Mouse (Mus musculus) spleen, postnatal 4 days (tissue): Measurements from ENCODE around the gene Stfa3.
"Not testable (repeated sequence)": the region's sequence is repeated elsewhere in the genome, so short reads cannot be mapped to it uniquely, and the experiment has no call there.

Source experiments
- DNase-seq, 2 experiments: peaks; one replicate each; pipeline ENCODE4 v3.0.0; 2022; ENCODE audit warnings: low spot score in 2 of 2

Stfa3 gene

DNA sequence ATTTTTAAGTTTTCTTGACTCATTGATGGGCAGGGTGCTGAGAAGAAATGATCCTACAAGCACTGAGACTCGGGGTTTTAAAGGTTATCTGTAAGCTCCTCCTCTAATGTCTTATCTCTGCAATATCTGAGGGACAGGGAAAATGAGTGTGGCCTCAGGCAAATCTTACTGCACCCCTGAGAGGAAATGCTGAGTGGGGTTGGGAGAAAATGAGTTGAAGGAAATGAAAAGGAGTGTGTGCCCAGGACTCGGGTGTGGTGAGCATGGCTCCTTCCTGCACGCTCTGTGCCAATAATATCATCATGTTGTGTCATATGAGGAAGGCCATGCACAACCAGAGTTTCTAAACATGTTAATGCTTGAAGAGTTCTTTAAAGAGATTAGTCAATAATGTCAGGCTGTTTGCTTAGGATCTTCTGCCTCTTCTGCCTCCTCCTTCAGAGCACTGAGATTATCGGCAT is at the start of gene Stfa3:
Gene Stfa3, minus strand, starts transcription at position 51 of the 461 bp plus-strand sequence.
- no peak for DNase-seq

GRCm38 (mm10) chr16:36502286-36502685 is 47.1 kb upstream of the Stfa3 start:
- no peak for DNase-seq

GRCm38 (mm10) chr16:36492420-36492819 is 37.2 kb upstream of the Stfa3 start:
- DNase-seq: no peak

DNA sequence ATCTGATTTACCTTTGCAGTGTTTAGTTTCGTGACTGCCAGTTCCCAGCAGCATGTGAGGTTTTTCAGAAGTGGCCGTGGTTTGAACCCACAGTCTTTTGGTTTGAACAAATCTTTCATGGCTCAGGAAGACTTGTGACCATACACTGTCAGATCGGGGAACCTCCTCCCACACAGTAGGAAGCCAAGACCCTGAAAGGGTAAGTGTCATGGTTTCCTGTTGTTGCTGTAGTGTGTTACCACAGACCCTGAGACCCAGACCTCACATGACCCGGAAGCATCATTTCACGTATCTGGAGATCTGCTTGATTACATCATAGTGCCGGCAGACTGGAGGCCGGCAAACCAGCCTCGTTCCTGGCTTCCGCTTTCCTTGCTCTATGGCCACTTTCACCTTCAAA is 21.7 kb upstream of the Stfa3 start:
- no peak for DNase-seq

- DNase-seq: no peak
Observed at GRCm38 (mm10) chr16:36475530-36475929, 20.3 kb upstream of the Stfa3 start.

GRCm38 (mm10) chr16:36474849-36475248 is 19.7 kb upstream of the Stfa3 start:
- no peak for DNase-seq

GRCm38 (mm10) chr16:36473217-36474216 is 18.3 kb upstream of the Stfa3 start:
- no peak for DNase-seq

DNA sequence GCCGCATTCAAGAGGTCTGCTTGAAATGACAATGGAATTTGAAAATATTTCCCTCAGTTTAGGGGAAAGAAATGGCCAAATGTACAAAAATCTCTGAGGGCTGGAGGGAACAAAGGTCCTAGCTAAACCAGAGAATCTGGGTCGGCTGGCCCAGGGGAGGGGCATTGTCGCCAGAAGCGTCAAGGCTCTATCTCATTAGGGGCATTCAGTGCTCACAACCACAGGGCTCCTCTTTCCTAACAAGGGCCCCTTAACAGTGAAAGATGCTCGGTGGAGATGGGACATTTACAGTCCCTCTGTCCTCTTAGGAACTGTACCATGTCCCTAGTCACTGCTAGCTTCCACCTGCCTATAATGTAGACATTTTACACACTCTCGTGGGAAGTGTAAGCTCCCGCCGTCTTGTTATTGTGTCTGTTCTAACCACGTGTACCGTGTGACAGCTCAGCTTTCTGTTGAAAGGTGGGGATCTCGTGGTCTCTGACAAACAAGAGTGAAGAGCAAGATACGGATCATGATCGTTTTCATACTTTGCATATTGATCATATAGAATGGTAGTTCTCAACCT is 16.0 kb upstream of the Stfa3 start:
- no peak for DNase-seq

DNA sequence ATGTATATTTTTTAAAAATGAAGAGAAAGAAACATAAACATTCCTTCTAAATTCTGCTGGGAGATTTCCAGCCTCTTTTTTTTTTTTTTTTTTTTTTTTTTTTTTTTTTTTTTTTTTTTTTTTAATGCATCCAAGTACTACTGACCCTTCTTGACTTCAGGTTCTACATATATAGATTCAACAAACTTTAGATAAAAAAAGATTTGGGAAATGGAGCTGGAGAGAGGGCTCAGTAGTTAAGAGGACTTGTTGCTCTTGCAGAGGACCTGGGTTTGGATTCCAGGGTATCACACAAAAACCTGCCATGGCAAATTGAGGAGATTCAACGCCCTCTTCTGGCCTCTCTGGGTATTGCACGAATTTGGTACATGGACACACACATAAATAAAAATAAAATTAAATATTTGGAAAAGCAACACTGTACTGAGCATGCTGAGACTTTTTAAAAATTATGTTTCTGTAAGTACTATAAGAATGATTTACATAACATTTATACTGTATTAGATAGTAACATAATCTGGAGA is 14.8 kb upstream of the Stfa3 start:
- DNase-seq: peak in 1 of 2 experiments; percentile 69

DNA sequence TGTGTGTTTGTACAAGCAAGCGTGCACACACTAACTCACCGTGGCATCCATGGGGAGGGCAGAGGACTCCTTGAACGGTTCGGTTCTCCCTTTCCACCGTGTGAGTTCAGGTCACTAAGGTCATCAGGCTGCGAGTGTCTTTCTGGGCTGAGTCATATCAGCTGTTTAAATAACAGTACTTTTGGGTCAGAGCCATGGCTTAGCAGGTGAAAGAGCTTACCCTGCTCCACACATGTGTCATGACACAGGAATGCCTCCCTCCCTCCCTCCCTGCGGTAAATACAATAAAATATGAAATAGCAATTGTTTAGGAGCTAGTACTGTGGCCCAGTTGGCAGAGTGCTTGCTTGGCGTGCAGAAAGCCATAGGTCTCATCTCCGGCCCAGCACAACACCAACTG is 14.2 kb upstream of the Stfa3 start:
- no peak for DNase-seq

- no peak for DNase-seq
Observed at GRCm38 (mm10) chr16:36468862-36469261, 13.7 kb upstream of the Stfa3 start.

- DNase-seq: no peak
Observed at GRCm38 (mm10) chr16:36467936-36468335, 12.7 kb upstream of the Stfa3 start.

DNA sequence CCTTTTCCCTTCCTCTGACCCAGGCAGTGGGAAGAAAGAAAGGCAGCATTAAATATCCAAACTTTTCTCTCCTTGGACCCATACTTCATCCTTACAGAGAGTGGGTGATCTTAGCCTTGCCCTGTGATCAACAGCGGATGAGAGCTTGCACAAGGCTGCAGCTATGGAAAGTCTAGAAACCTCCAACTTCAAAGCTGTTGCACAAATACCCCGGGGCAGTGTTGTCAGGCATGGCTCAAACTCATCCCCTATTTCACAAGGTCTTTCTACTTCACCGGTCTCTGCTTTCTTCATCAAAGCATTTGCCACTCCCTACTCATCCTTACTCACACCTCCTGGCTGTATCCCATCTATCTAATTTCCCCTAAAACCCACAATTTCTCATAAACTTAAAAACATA is 10.2 kb upstream of the Stfa3 start:
- peak in 1 of 2 experiments; percentile 60 for DNase-seq

DNA sequence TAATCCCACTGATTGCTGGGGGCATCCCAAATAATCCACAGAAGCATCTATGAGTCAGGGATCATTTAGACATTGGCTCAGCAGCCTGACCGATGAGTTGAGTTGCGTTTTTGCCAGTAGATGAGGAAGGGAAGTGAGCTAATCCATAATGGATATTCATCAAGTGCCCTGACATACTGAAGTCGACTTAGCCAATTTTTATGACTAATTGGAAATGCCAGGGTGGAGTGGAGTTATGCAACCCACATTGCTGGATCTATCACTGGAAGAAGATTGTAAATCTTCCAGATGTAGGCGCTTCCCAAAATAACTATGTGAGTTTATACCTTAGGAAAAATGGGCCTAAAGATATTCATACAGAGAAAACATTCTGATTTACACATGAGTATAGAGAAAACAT is 8.9 kb upstream of the Stfa3 start:
- DNase-seq: no peak

- DNase-seq: no peak
Observed at GRCm38 (mm10) chr16:36460426-36460825, 5.2 kb upstream of the Stfa3 start.

DNA sequence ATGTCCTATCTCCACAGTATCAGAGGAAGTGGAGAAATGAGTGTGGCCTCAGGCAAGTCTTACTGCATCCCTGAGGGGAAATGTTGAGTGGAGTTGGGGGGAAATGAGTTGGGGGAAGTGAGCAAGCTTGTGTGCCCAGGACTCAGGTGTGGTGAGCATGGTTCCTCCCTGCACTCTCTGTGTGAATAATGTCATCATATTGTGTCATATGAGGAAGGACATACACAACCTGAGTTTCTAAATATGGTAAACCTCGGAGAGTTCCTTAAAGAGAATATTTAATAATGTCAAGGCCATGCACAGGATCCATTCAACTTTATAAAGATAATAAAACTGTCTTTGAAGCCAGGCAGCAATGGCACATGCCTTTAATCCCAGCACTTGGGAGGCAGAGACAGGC is 34.2 kb downstream of the Stfa3 start:
- not testable (repeated sequence) for DNase-seq

GRCm38 (mm10) chr16:36408357-36408756 is 46.8 kb downstream of the Stfa3 start, which contains the start of gene Stfa2:
TSS of gene Stfa2 (minus strand) at chr16:36408457.
- peak in 1 of 2 experiments; percentile 15 for DNase-seq
